Mouse (Mus musculus) embryonic facial prominence, embryonic 12.5 days (tissue): ENCODE measurements around the gene Krt80. TPM values are rescaled to one million over a fixed set of nuclear protein-coding genes. Genes with fewer than 3 reads are reported as not detected.

Source experiments
- ATAC-seq: fragments of 200-750 bp; cut with Nextera tagmentation; 2 replicates; pipeline ENCODE4 v1.8.0; 2017; ENCODE audit not compliant: insufficient number of reproducible peaks, insufficient read depth, low FRiP score, low TSS enrichment
- H3K27ac ChIP-seq: fragments of 300-500 bp; sonication (generic); 2 replicates; pipeline ENCODE4 v1.5.1; 2016; ENCODE audit warnings: mild to moderate bottlenecking
- H3K27me3 ChIP-seq: fragments of 300-500 bp; sonication (generic); 2 replicates; pipeline ENCODE4 v1.6.1; 2016; ENCODE audit warnings: mild to moderate bottlenecking, moderate library complexity
- H3K36me3 ChIP-seq: fragments of 300-500 bp; sonication (generic); 2 replicates; pipeline ENCODE4 v1.6.1; 2016; ENCODE audit warnings: mild to moderate bottlenecking
- H3K4me1 ChIP-seq: fragments of 300-500 bp; sonication (generic); 2 replicates; pipeline ENCODE4 v1.6.1; 2016
- H3K4me2 ChIP-seq: fragments of 300-500 bp; sonication (generic); replicated peaks from 2 replicates; pipeline ENCODE4 v1.6.1; 2016; ENCODE audit warnings: mild to moderate bottlenecking, moderate library complexity
- H3K4me3 ChIP-seq: fragments of 300-500 bp; sonication (generic); 2 replicates; pipeline ENCODE4 v1.5.1; 2016; ENCODE audit warnings: mild to moderate bottlenecking
- H3K9ac ChIP-seq: fragments of 300-500 bp; sonication (generic); 2 replicates; pipeline ENCODE4 v1.6.1; 2016; ENCODE audit warnings: mild to moderate bottlenecking, moderate library complexity
- H3K9me3 ChIP-seq: fragments of 300-500 bp; sonication (generic); 2 replicates; pipeline ENCODE4 v1.6.1; 2016; ENCODE audit warnings: mild to moderate bottlenecking, moderate library complexity
- WGBS: fragments of 180-500 bp; shearing (Covaris S2); methylation state at CpG from one replicate; pipeline ENCODE4 v1.1.7; 2016; 5-methylcytosine and 5-hydroxymethylcytosine counted together
- polyA plus RNA-seq: library from polyadenylated mRNA; unstranded; fragments of >200 nt; fragmentation: Nextera tagmentation; extraction: Ambion mirVana; gene quantifications from 2 replicates; pipeline ENCODE4 v1.2.1, GENCODE M21; 2016

Krt80 gene
- polyA plus RNA-seq, 1 experiment from 2014 or later = 0.35 TPM

DNA sequence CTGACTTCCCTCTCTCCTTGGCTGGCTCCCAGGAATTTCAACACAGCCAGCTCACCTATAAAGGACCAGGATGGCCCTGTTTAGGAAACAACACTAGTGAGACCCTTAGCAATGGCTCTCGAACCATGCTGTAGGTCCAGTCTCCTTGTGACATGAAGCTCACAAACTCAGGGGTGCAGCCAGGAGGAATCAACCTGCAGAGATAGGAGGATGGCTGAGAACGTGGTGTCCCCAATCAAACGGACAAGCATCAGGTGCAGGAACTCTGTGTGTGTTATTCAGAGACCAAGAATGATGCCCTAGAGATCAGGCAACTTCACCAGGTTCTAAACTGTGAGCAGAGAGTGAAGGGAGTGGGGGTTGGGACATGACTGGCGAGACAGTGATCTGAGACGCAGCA is 47.9 kb downstream of the Krt80 start:
- Histone ChIP-seq H3K27ac (no peak overlapping the region), H3K4me1 (0 out of 2 replicates have a peak, but pooled peaks cover 9% of the 10 kb centered on the region), H3K9me3 (no peaks in the 10 kb centered on the region), H3K9ac (no peak overlapping the region), H3K4me3 (no peak overlapping the region), H3K4me2 (no peak overlapping the region), H3K27me3 (no peaks in the 10 kb centered on the region), H3K36me3 (no peaks in the 10 kb centered on the region)
- WGBS = 74% methylated on average over 5 of the region's 5 CpGs
- no peak for ATAC-seq

- 64% methylated on average over 5 of the region's 5 CpGs for WGBS
- ATAC-seq = no peak
Measured at GRCm38 (mm10) chr15:101321126-101321525, 48.8 kb downstream of the Krt80 start.

GRCm38 (mm10) chr15:101320618-101321041 is 49.3 kb downstream of the Krt80 start:
- no peaks in the 10 kb centered on the region for H3K9me3 ChIP-seq
- WGBS = 49% methylated on average over 6 of the region's 6 CpGs
- ATAC-seq = no peak
- no peak overlapping the region for H3K4me3 ChIP-seq
- H3K4me2 ChIP-seq = no peak overlapping the region
- peaks cover 16% of the 10 kb centered on the region for H3K4me1 ChIP-seq
- no peak overlapping the region for H3K9ac ChIP-seq
- 0 out of 2 replicates have a peak overlapping the region, but pooled peaks have one; percentile 11 for H3K27ac ChIP-seq
- no peaks in the 10 kb centered on the region for H3K27me3 ChIP-seq
- no peaks in the 10 kb centered on the region for H3K36me3 ChIP-seq

More at GRCm38 (mm10) chr15:101321126-101321525, 48.8 kb downstream of the Krt80 start:
- no peaks in the 10 kb centered on the region for H3K27me3 ChIP-seq
- H3K27ac ChIP-seq = 0 out of 2 replicates have a peak overlapping the region, but pooled peaks have one; percentile 11
- no peaks in the 10 kb centered on the region for H3K9me3 ChIP-seq
- H3K4me3 ChIP-seq = no peak overlapping the region
- H3K4me1 ChIP-seq = peaks cover 16% of the 10 kb centered on the region
- no peak overlapping the region for H3K4me2 ChIP-seq
- H3K36me3 ChIP-seq = no peaks in the 10 kb centered on the region
- no peak overlapping the region for H3K9ac ChIP-seq

DNA sequence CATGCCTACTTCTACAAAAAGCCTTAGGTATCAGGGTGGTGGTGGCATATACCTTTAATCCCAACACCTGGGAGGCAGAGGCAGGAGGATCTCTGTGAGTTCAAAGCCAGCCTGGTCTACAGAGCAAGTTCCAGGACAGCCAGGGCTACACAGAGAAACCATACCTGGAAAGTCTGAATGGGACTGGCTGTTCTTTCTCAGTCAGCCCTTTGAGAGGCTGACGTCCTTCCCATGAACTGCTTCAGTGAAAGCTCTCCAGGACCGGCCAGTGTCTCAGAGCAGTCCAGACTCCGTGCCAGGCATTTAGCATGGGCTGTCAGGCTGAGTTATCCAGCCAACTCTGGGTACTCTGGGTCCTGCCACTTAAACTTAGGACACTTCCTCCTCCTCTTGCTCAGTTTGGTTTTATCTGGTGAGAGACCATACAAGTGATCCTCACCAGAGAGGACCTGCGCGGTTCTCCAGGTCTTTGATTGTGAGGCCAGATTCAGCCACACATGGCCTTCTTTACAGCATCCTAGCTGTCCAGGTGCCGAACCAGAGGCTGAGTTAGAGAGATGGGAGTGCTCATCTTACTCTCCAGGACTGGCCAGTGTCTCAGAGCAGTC is 49.8 kb downstream of the Krt80 start:
- no peaks in the 10 kb centered on the region for H3K36me3 ChIP-seq
- H3K4me3 ChIP-seq = no peak overlapping the region
- H3K27ac ChIP-seq = no peak overlapping the region
- ATAC-seq = no peak
- WGBS = 85% methylated on average over 6 of the region's 6 CpGs
- H3K9me3 ChIP-seq = no peaks in the 10 kb centered on the region
- H3K4me1 ChIP-seq = peaks cover 16% of the 10 kb centered on the region
- H3K9ac ChIP-seq = no peak overlapping the region
- H3K4me2 ChIP-seq = no peak overlapping the region
- H3K27me3 ChIP-seq = no peaks in the 10 kb centered on the region

DNA sequence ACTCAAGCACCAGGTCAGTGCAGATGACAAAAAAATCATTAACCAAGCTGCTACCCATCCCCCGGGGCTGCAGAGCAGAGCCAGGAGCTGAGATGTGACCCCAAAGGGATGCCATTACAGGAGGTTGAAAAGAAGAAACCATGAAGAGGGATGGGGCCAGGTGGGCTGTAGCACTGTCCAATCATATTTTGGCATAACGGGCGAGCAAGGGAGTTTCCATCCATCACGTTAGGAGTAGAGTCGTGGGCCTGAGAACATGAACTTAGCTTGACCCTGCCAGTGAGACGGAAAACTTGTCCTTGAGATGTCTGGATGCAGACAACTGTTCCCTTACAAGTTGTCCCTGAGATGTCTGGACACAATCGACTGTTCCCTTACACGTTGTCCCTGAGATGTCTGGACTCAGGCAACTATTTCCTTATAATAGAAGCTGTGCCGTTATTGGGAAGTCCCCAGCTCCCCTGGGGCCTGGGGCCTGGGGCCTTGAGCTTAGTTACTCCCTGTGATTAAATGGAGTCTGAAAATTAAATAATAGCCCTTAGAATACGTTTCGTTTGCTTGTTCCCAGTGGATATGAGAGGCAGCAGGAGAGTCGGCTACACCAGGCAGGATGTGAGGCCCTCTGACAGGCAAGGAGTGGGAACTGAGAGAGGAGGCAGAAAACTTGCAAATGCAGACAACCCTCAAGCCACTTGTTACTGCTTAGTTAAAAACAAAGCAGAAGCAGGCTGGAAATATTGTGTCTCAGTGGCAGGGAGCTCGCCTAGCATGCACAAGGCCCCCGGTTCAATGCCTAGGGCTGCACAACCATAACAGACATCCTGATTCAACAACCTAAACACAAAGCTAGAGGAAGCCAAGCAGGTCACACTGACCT is 50.8 kb downstream of the Krt80 start:
- ATAC-seq = no peak
- no peaks in the 10 kb centered on the region for H3K9me3 ChIP-seq
- no peak overlapping the region for H3K4me3 ChIP-seq
- H3K36me3 ChIP-seq = no peaks in the 10 kb centered on the region
- H3K4me2 ChIP-seq = no peak overlapping the region
- H3K9ac ChIP-seq = no peak overlapping the region
- no peaks in the 10 kb centered on the region for H3K27me3 ChIP-seq
- H3K27ac ChIP-seq = 0 out of 2 replicates have a peak overlapping the region, but pooled peaks have one; percentile 18
- WGBS = 56% methylated on average over 14 of the region's 14 CpGs
- peaks cover 16% of the 10 kb centered on the region for H3K4me1 ChIP-seq

DNA sequence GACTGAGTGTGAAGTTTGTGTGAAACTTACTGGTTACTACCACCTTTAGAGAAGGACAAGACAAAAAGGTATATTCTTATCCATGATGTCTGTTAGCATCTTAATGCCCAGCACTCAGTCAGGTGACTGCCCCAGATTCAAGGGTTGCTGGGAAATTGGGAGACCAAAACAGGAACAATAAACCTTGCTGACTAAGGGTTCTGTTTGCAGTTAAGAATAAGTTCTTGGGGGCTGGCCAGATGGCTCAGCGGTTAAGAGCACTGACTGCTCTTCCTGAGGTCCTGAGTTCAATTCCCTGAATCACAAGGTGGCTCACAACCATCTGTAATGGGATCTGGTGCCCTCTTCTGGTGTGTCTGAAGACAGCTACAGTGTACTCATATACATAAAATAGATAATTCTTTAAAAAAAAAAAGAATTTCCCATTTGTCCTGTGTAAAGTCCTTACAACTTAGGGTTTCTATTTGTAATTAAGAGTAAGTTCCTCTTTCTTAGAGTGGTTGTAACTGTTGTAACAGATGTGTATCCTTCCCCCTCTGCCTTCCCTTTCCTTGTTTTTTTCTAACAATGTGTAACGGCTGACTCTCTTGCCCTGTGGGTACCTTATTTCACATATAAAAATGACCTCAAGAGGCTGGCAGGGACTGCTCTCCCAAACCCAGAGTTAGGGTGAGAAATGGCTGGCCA is 52.0 kb downstream of the Krt80 start:
- no peak overlapping the region for H3K4me2 ChIP-seq
- no peaks in the 10 kb centered on the region for H3K36me3 ChIP-seq
- no peak overlapping the region for H3K27ac ChIP-seq
- H3K27me3 ChIP-seq = no peaks in the 10 kb centered on the region
- H3K4me3 ChIP-seq = no peak overlapping the region
- H3K4me1 ChIP-seq = peaks cover 16% of the 10 kb centered on the region
- WGBS = 79% methylated on average over 2 of the region's 2 CpGs
- no peak overlapping the region for H3K9ac ChIP-seq
- ATAC-seq = no peak
- no peaks in the 10 kb centered on the region for H3K9me3 ChIP-seq

- no peak for ATAC-seq
- no peak overlapping the region for H3K9ac ChIP-seq
- no peak overlapping the region for H3K4me3 ChIP-seq
- H3K27me3 ChIP-seq = no peaks in the 10 kb centered on the region
- no peak overlapping the region for H3K27ac ChIP-seq
- H3K36me3 ChIP-seq = no peaks in the 10 kb centered on the region
- no peaks in the 10 kb centered on the region for H3K9me3 ChIP-seq
- WGBS = 73% methylated on average over 18 of the region's 18 CpGs
- peaks cover 16% of the 10 kb centered on the region for H3K4me1 ChIP-seq
- H3K4me2 ChIP-seq = no peak overlapping the region
Measured at GRCm38 (mm10) chr15:101316913-101317813, 52.8 kb downstream of the Krt80 start.

GRCm38 (mm10) chr15:101316279-101316912 is 53.6 kb downstream of the Krt80 start:
- peak overlapping the region; percentile 41; the same call in 1 of the 2 replicates for H3K27ac ChIP-seq
- H3K4me3 ChIP-seq = peak overlapping the region; percentile 24; the same call in 1 of the 2 replicates
- no peaks in the 10 kb centered on the region for H3K36me3 ChIP-seq
- no peaks in the 10 kb centered on the region for H3K9me3 ChIP-seq
- ATAC-seq = no peak
- H3K4me2 ChIP-seq = peak overlapping the region; percentile 48
- peaks cover 16% of the 10 kb centered on the region for H3K4me1 ChIP-seq
- no peak overlapping the region for H3K9ac ChIP-seq
- H3K27me3 ChIP-seq = no peaks in the 10 kb centered on the region
- 65% methylated on average over 13 of the region's 13 CpGs for WGBS

- H3K9ac ChIP-seq = no peak overlapping the region
- H3K27ac ChIP-seq = peak overlapping the region; percentile 41; the same call in 1 of the 2 replicates
- peak overlapping the region; percentile 48 for H3K4me2 ChIP-seq
- peak; percentile 79; the same call in 1 of the 2 replicates for ATAC-seq
- peaks cover 15% of the 10 kb centered on the region for H3K4me1 ChIP-seq
- WGBS = 4% methylated on average over 11 of the region's 11 CpGs
- peak overlapping the region; percentile 24 for H3K4me3 ChIP-seq
- H3K9me3 ChIP-seq = no peaks in the 10 kb centered on the region
- H3K27me3 ChIP-seq = no peaks in the 10 kb centered on the region
- H3K36me3 ChIP-seq = no peaks in the 10 kb centered on the region
Measured at GRCm38 (mm10) chr15:101315832-101316231, 54.1 kb downstream of the Krt80 start.

DNA sequence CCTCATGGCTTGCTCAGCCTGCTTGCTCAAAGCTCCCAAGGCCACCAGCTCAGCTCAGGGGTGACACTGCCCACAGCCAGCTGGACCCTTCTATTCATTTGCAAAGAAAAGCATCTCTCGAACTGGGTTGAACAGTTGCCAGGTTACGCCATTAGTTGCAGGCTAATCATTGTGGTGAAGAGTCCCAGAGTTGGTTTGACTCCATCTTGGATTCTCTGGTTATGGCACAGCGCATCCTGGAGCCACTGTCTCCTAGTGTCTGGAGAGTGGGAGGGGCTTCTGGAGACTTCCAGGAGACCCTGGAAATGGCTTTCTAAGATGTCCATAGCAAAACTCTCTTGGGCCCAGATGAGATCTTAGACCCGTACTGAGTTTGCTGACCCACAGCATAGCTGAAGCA is 54.6 kb downstream of the Krt80 start:
- no peak; the same call in 1 of the 2 replicates for ATAC-seq
- 87% methylated on average over 4 of the region's 4 CpGs for WGBS
- Histone ChIP-seq H3K4me1 (peaks cover 12% of the 10 kb centered on the region), H3K27me3 (no peaks in the 10 kb centered on the region), H3K9ac (no peak overlapping the region), H3K36me3 (no peaks in the 10 kb centered on the region), H3K9me3 (no peaks in the 10 kb centered on the region), H3K4me2 (peak overlapping the region; percentile 48; the same call in 1 of the 2 replicates), H3K27ac (no peak overlapping the region), H3K4me3 (no peak overlapping the region)
